ENCODE assay signal across 10 mouse cellular contexts in genomic region chr2:119172446-119172845, GRCm38 (mm10). TPM values are rescaled to one million over a fixed set of nuclear protein-coding genes. Genes with fewer than 3 reads are reported as not detected.
DNase-seq lines count a peak whose midpoint lies in the region; ATAC-seq lines count a peak whose summit lies in the region.
"Had no signal": no experiment of that assay in that cellular context is flagged by ENCODE, and none has a peak within 500 bp of the region (broad histone marks: within the 10 kb centered on the region; RNA-seq: fewer than 3 reads in every experiment).

No protein-coding gene starts in this region.

- peak overlapping the region; percentile 56 for H3K4me2 ChIP-seq in heart, embryonic 15.5 days
- H3K4me2 ChIP-seq in midbrain, embryonic 11.5 days: no peak overlapping the region
- H3K4me2 ChIP-seq in midbrain, embryonic 16.5 days (ENCODE audit: low read length): no peak overlapping the region
- no peak overlapping the region for H3K4me2 ChIP-seq in liver, embryonic 12.5 days

- no peak for DNase-seq in heart, adult 18-20 months
- peak; percentile 56 for DNase-seq in midbrain, embryonic 11.5 days (ENCODE audit: low spot score, missing footprints)
- no peak for DNase-seq in gastrocnemius, postnatal 4 days (ENCODE audit: low spot score in 2 of 2)

- H3K9me3 ChIP-seq in heart, embryonic 15.5 days (replicated peaks): no peaks in the 10 kb centered on the region
- H3K9me3 ChIP-seq in midbrain, embryonic 11.5 days (ENCODE audit: control insufficient read depth, low read length): no peaks in the 10 kb centered on the region
- no peaks in the 10 kb centered on the region for H3K9me3 ChIP-seq in midbrain, embryonic 16.5 days (replicated peaks; ENCODE audit: control insufficient read depth, low read length, poor library complexity, severe bottlenecking)
- H3K9me3 ChIP-seq in liver, embryonic 12.5 days (replicated peaks): no peaks in the 10 kb centered on the region

- no peak overlapping the region for H3K4me3 ChIP-seq in heart, embryonic 15.5 days
- H3K4me3 ChIP-seq in midbrain, embryonic 11.5 days (ENCODE audit: low read depth, low read length): no peak overlapping the region
- no peak overlapping the region for H3K4me3 ChIP-seq in midbrain, embryonic 16.5 days (ENCODE audit: low read depth, low read length)
- H3K4me3 ChIP-seq in liver, embryonic 12.5 days: no peak overlapping the region

- H3K36me3 ChIP-seq in heart, embryonic 15.5 days: no peaks in the 10 kb centered on the region; the same call in 1 of the 2 replicates
- no peaks in the 10 kb centered on the region for H3K36me3 ChIP-seq in midbrain, embryonic 11.5 days (ENCODE audit: control insufficient read depth, insufficient read depth, low read length)
- peaks cover 2% of the 10 kb centered on the region for H3K36me3 ChIP-seq in midbrain, embryonic 16.5 days (ENCODE audit: control insufficient read depth, insufficient read depth, low read length)
- H3K36me3 ChIP-seq in liver, embryonic 12.5 days: 0 out of 2 replicates have a peak, but pooled peaks cover 7% of the 10 kb centered on the region

- H3K4me1 ChIP-seq in heart, embryonic 15.5 days (replicated peaks): peaks cover 30% of the 10 kb centered on the region
- peaks cover 12% of the 10 kb centered on the region for H3K4me1 ChIP-seq in midbrain, embryonic 11.5 days (ENCODE audit: control insufficient read depth, insufficient read depth, low read length)
- H3K4me1 ChIP-seq in midbrain, embryonic 16.5 days (ENCODE audit: control insufficient read depth, insufficient read depth, low read length): peaks cover 11% of the 10 kb centered on the region
- peaks cover 46% of the 10 kb centered on the region for H3K4me1 ChIP-seq in liver, embryonic 12.5 days

- ATAC-seq in heart, embryonic 15.5 days (replicated peaks; ENCODE audit: insufficient number of reproducible peaks, insufficient read depth, low FRiP score, low read depth): no peak
- no peak for ATAC-seq in midbrain, embryonic 11.5 days (ENCODE audit: low FRiP score)
- no peak for ATAC-seq in midbrain, embryonic 16.5 days
- ATAC-seq in liver, embryonic 12.5 days: no peak
- no peak for ATAC-seq in erythroblast, adult 5-6 weeks (replicated peaks; ENCODE audit: low FRiP score, poor library complexity, severe bottlenecking)

- H3K9ac ChIP-seq in heart, embryonic 15.5 days: no peak overlapping the region
- H3K9ac ChIP-seq in midbrain, embryonic 11.5 days (ENCODE audit: low read length): peak overlapping the region; percentile 47
- H3K9ac ChIP-seq in midbrain, embryonic 16.5 days (ENCODE audit: low read depth, low read length): no peak overlapping the region
- peak overlapping the region; percentile 55; the same call in 1 of the 2 replicates for H3K9ac ChIP-seq in liver, embryonic 12.5 days

- peaks cover 7% of the 10 kb centered on the region for H3K27me3 ChIP-seq in heart, embryonic 15.5 days
- peaks cover 9% of the 10 kb centered on the region for H3K27me3 ChIP-seq in midbrain, embryonic 11.5 days (ENCODE audit: control insufficient read depth, insufficient read depth, low read length)
- peaks cover 2% of the 10 kb centered on the region; the same call in 1 of the 2 replicates for H3K27me3 ChIP-seq in midbrain, embryonic 16.5 days (ENCODE audit: control insufficient read depth, insufficient read depth, low read depth, low read length)
- peaks cover 30% of the 10 kb centered on the region for H3K27me3 ChIP-seq in liver, embryonic 12.5 days (replicated peaks)

- WGBS in heart, embryonic 15.5 days: 82% methylated on average over 7 of the region's 7 CpGs
- 94% methylated on average over 7 of the region's 7 CpGs for WGBS in midbrain, embryonic 11.5 days
- WGBS in midbrain, embryonic 16.5 days: 74% methylated on average over 7 of the region's 7 CpGs
- 71% methylated on average over 7 of the region's 7 CpGs for WGBS in liver, embryonic 12.5 days (ENCODE audit: insufficient replicate concordance)

- peak overlapping the region; percentile 17; the same call in 1 of the 2 replicates for H3K27ac ChIP-seq in heart, embryonic 15.5 days
- H3K27ac ChIP-seq in midbrain, embryonic 11.5 days (ENCODE audit: low read depth, low read length): no peak overlapping the region
- H3K27ac ChIP-seq in midbrain, embryonic 16.5 days (ENCODE audit: low read length): no peak overlapping the region
- H3K27ac ChIP-seq in liver, embryonic 12.5 days: peak overlapping the region; percentile 36; the same call in 1 of the 2 replicates

RNA-seq across cellular contexts. Expression of gene Gm14137, which starts 1.9 kb away (rescaled TPM):
- 0.29 and 0.34 TPM in 2 replicates for polyA plus RNA-seq in heart, embryonic 15.5 days (2015; fragmentation: Nextera tagmentation; extraction: Ambion mirVana)
- total RNA-seq in heart, adult 18-20 months (2021): not detected
- 0.15 and 0.20 TPM in 2 replicates for polyA plus RNA-seq in midbrain, embryonic 11.5 days (2014; fragmentation: Nextera tagmentation; extraction: Ambion mirVana)
- polyA plus RNA-seq in midbrain, embryonic 16.5 days (2015; fragmentation: Nextera tagmentation; extraction: Ambion mirVana): 1.2 and 1.5 TPM in 2 replicates
- 0.26 and 0.35 TPM in 2 replicates for polyA plus RNA-seq in liver, embryonic 12.5 days (2016; fragmentation: Nextera tagmentation; extraction: Ambion mirVana)
- not detected in 2 replicates for total RNA-seq in erythroblast, adult 5-6 weeks (2015; ENCODE audit: low replicate concordance)
- total RNA-seq in erythroblast, adult 5-6 weeks (2017; ENCODE audit: low replicate concordance): not detected in 2 replicates
- total RNA-seq in gastrocnemius, postnatal 4 days (2021): under 1 TPM in 1 of 2 experiments, not detected in 1; 0.10 TPM
- total RNA-seq: heart, adult 8-10 months; left cerebral cortex, postnatal 14 days; monocyte, adult 5-6 weeks had no signal

RNA-seq across cellular contexts. Expression of gene Gchfr, which starts 4.9 kb away (rescaled TPM):
- polyA plus RNA-seq in heart, embryonic 15.5 days (2015; fragmentation: Nextera tagmentation; extraction: Ambion mirVana): 4.5 and 5.9 TPM in 2 replicates
- total RNA-seq in heart, adult 18-20 months (2021): 10 to 100 TPM; 13.1 to 14.1 TPM
- 1.5 and 2.5 TPM in 2 replicates for polyA plus RNA-seq in midbrain, embryonic 11.5 days (2014; fragmentation: Nextera tagmentation; extraction: Ambion mirVana)
- 7.3 and 9.4 TPM in 2 replicates for polyA plus RNA-seq in midbrain, embryonic 16.5 days (2015; fragmentation: Nextera tagmentation; extraction: Ambion mirVana)
- 28.5 and 31.8 TPM in 2 replicates for polyA plus RNA-seq in liver, embryonic 12.5 days (2016; fragmentation: Nextera tagmentation; extraction: Ambion mirVana)
- not detected in 2 replicates for total RNA-seq in erythroblast, adult 5-6 weeks (2015; ENCODE audit: low replicate concordance)
- 1.5 TPM in 1 of 2 replicates, not detected in the other for total RNA-seq in erythroblast, adult 5-6 weeks (2017; ENCODE audit: low replicate concordance)
- total RNA-seq in gastrocnemius, postnatal 4 days (2021): 1 to 10 TPM; 1.2 to 1.5 TPM
- total RNA-seq: left cerebral cortex, postnatal 14 days; monocyte, adult 5-6 weeks had no signal

RNA-seq across cellular contexts. Expression of gene Rmdn3, which starts 15.6 kb away (rescaled TPM):
- polyA plus RNA-seq in heart, embryonic 15.5 days (2015; fragmentation: Nextera tagmentation; extraction: Ambion mirVana): 23.0 and 26.2 TPM in 2 replicates
- 10 to 100 TPM; 19.4 to 20.4 TPM for total RNA-seq in heart, adult 18-20 months (2021)
- 41.1 and 46.7 TPM in 2 replicates for polyA plus RNA-seq in midbrain, embryonic 11.5 days (2014; fragmentation: Nextera tagmentation; extraction: Ambion mirVana)
- 52.4 and 52.9 TPM in 2 replicates for polyA plus RNA-seq in midbrain, embryonic 16.5 days (2015; fragmentation: Nextera tagmentation; extraction: Ambion mirVana)
- polyA plus RNA-seq in liver, embryonic 12.5 days (2016; fragmentation: Nextera tagmentation; extraction: Ambion mirVana): 62.2 and 64.1 TPM in 2 replicates
- 17.8 and 21.7 TPM in 2 replicates for total RNA-seq in erythroblast, adult 5-6 weeks (2015; ENCODE audit: low replicate concordance)
- 27.9 and 33.2 TPM in 2 replicates for total RNA-seq in erythroblast, adult 5-6 weeks (2017; ENCODE audit: low replicate concordance)
- total RNA-seq in gastrocnemius, postnatal 4 days (2021): 10 to 100 TPM; 12.6 to 13.7 TPM

RNA-seq across cellular contexts. Expression of gene Zfyve19, which starts 36.0 kb away (rescaled TPM):
- 29.7 and 36.3 TPM in 2 replicates for polyA plus RNA-seq in heart, embryonic 15.5 days (2015; fragmentation: Nextera tagmentation; extraction: Ambion mirVana)
- total RNA-seq in heart, adult 18-20 months (2021): 10 to 100 TPM; 13.6 to 15.0 TPM
- 44.2 and 48.9 TPM in 2 replicates for polyA plus RNA-seq in midbrain, embryonic 11.5 days (2014; fragmentation: Nextera tagmentation; extraction: Ambion mirVana)
- 62.4 and 62.6 TPM in 2 replicates for polyA plus RNA-seq in midbrain, embryonic 16.5 days (2015; fragmentation: Nextera tagmentation; extraction: Ambion mirVana)
- 27.7 and 29.9 TPM in 2 replicates for polyA plus RNA-seq in liver, embryonic 12.5 days (2016; fragmentation: Nextera tagmentation; extraction: Ambion mirVana)
- total RNA-seq in erythroblast, adult 5-6 weeks (2015; ENCODE audit: low replicate concordance): 0.58 and 4.2 TPM in 2 replicates
- total RNA-seq in erythroblast, adult 5-6 weeks (2017; ENCODE audit: low replicate concordance): 11.3 and 12.6 TPM in 2 replicates
- total RNA-seq in gastrocnemius, postnatal 4 days (2021): 10 to 100 TPM; 24.6 to 25.9 TPM

RNA-seq across cellular contexts. Expression of gene Dnajc17, which starts 36.1 kb away (rescaled TPM):
- polyA plus RNA-seq in heart, embryonic 15.5 days (2015; fragmentation: Nextera tagmentation; extraction: Ambion mirVana): 12.4 and 12.5 TPM in 2 replicates
- total RNA-seq in heart, adult 18-20 months (2021): 1 to 10 TPM; 7.3 to 7.6 TPM
- polyA plus RNA-seq in midbrain, embryonic 11.5 days (2014; fragmentation: Nextera tagmentation; extraction: Ambion mirVana): 22.5 and 25.6 TPM in 2 replicates
- 25.9 and 28.5 TPM in 2 replicates for polyA plus RNA-seq in midbrain, embryonic 16.5 days (2015; fragmentation: Nextera tagmentation; extraction: Ambion mirVana)
- 11.6 and 13.2 TPM in 2 replicates for polyA plus RNA-seq in liver, embryonic 12.5 days (2016; fragmentation: Nextera tagmentation; extraction: Ambion mirVana)
- total RNA-seq in erythroblast, adult 5-6 weeks (2015; ENCODE audit: low replicate concordance): 3.8 and 22.3 TPM in 2 replicates
- total RNA-seq in erythroblast, adult 5-6 weeks (2017; ENCODE audit: low replicate concordance): 4.5 and 12.4 TPM in 2 replicates
- 10 to 100 TPM; 16.7 to 17.2 TPM for total RNA-seq in gastrocnemius, postnatal 4 days (2021)

Comparison
In these comparisons a context has a peak if more than half of its experiments do, and no peak if none do; other contexts are left out.
1. H3K9ac ChIP-seq: peak in midbrain, embryonic 11.5 days (single experiment) and liver, embryonic 12.5 days (single experiment); none in heart, embryonic 15.5 days (single experiment) and midbrain, embryonic 16.5 days (single experiment).
2. H3K27ac ChIP-seq: peak in heart, embryonic 15.5 days (single experiment) and liver, embryonic 12.5 days (single experiment); none in midbrain, embryonic 11.5 days (single experiment) and midbrain, embryonic 16.5 days (single experiment).